Mouse (Mus musculus): ENCODE results near the gene Dtnbp1.
A peak's percentile ranks its signal among the peaks of the same experiment; 100 is the strongest.

Dtnbp1 gene

GRCm38 (mm10) chr13:44948320-44949250, 53.4 kb downstream of the Dtnbp1 start:
- no peak for DNase-seq

- no peak for DNase-seq
Measured at GRCm38 (mm10) chr13:44946880-44947635, 54.9 kb downstream of the Dtnbp1 start.

GRCm38 (mm10) chr13:44943618-44944017, 58.3 kb downstream of the Dtnbp1 start:
- DNase-seq: no peak

- DNase-seq: no peak
Measured at GRCm38 (mm10) chr13:44939326-44940035, 62.5 kb downstream of the Dtnbp1 start.

GRCm38 (mm10) chr13:44937681-44938080, 64.3 kb downstream of the Dtnbp1 start:
- DNase-seq: no peak

GRCm38 (mm10) chr13:44933575-44933974, 68.4 kb downstream of the Dtnbp1 start:
- DNase-seq: no peak

- no peak for DNase-seq
Measured at GRCm38 (mm10) chr13:44932307-44933264, 69.4 kb downstream of the Dtnbp1 start.

GRCm38 (mm10) chr13:44926311-44926710, 75.6 kb downstream of the Dtnbp1 start:
- no peak for DNase-seq

- no peak for DNase-seq
Measured at GRCm38 (mm10) chr13:44925173-44925572, 76.8 kb downstream of the Dtnbp1 start.

GRCm38 (mm10) chr13:44924042-44924441, 77.9 kb downstream of the Dtnbp1 start:
- no peak for DNase-seq

GRCm38 (mm10) chr13:44921721-44922120, 80.2 kb downstream of the Dtnbp1 start:
- no peak for DNase-seq

GRCm38 (mm10) chr13:44921095-44921494, 80.9 kb downstream of the Dtnbp1 start:
- no peak for DNase-seq

- DNase-seq: no peak
Measured at GRCm38 (mm10) chr13:44918269-44918668, 83.7 kb downstream of the Dtnbp1 start.

GRCm38 (mm10) chr13:44917202-44917601, 84.7 kb downstream of the Dtnbp1 start:
- DNase-seq: no peak

- DNase-seq: peak; percentile 37
Measured at GRCm38 (mm10) chr13:44915945-44916344, 86.0 kb downstream of the Dtnbp1 start.

GRCm38 (mm10) chr13:44915382-44915781, 86.6 kb downstream of the Dtnbp1 start:
- no peak for DNase-seq

- DNase-seq: no peak
Measured at GRCm38 (mm10) chr13:44913560-44913959, 88.4 kb downstream of the Dtnbp1 start.

- no peak for DNase-seq
Measured at GRCm38 (mm10) chr13:44912851-44913250, 89.1 kb downstream of the Dtnbp1 start.

- DNase-seq: no peak
Measured at GRCm38 (mm10) chr13:44908790-44909189, 93.2 kb downstream of the Dtnbp1 start.

GRCm38 (mm10) chr13:44907702-44908101, 94.2 kb downstream of the Dtnbp1 start:
- no peak for DNase-seq

- DNase-seq: no peak
Measured at GRCm38 (mm10) chr13:44906141-44906540, 95.8 kb downstream of the Dtnbp1 start.

- DNase-seq: no peak
Measured at GRCm38 (mm10) chr13:44904271-44904670, 97.7 kb downstream of the Dtnbp1 start.
